Comparison of ENCODE assay signal across 8 mouse cellular contexts in the genomic region with DNA sequence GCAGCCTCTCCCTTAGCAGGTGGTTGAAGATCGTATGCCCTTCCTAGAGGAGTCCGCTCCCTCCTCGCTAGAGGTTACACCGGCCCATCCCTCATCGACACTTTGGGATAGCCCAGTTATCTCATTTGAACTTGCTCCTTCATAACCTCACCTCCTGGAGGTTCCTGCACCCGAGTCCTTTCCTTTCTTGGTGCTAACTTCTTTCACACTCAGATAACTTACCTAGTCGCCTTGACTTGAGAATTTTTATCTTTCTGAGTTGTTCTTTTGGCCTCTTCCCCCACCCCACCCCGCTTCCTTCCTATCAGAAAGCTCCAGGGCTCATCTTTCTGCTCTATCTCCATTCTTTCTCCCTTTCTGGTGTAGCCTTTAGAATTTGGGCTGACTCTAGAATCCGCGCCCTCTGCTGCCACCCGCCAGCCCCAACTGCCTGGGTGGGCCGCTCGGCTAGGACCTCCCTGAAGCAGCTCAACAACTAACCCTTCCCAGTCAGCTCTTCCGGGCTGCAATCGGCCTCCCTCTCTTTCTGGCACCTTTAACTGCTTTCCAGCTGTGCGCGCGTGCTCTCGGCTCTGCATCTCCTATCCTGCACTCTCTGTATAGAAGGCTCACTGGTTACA. TPM values are rescaled to one million over a fixed set of nuclear protein-coding genes. Genes with fewer than 3 reads are reported as not detected.
DNase-seq lines count a peak whose midpoint lies in the region; ATAC-seq and TF ChIP-seq lines count a peak whose summit lies in the region.

No protein-coding gene starts in this region.

- no peaks in the 10 kb centered on the region for H3K27me3 ChIP-seq in embryonic facial prominence, embryonic 11.5 days (ENCODE audit: control insufficient read depth, insufficient read depth, low read length)
- H3K27me3 ChIP-seq in hindbrain, embryonic 10.5 days (ENCODE audit: insufficient read depth, poor library complexity, severe bottlenecking), result peaks cover 43% of the 10 kb centered on the region
- H3K27me3 ChIP-seq in lung, embryonic 16.5 days (ENCODE audit: control insufficient read depth, insufficient read depth, low read depth, low read length), result no peaks in the 10 kb centered on the region
- no peaks in the 10 kb centered on the region for H3K27me3 ChIP-seq in stomach, embryonic 15.5 days (replicated peaks)

- no peak for DNase-seq in left cerebral cortex, adult 2 months (ENCODE audit: extremely low spot score in 1 of 2, low spot score in 2 of 2)
- DNase-seq in left cerebral cortex, postnatal 36 days (ENCODE audit: low spot score in 2 of 2), result no peak
- peak; percentile 69 for DNase-seq in embryonic facial prominence, embryonic 11.5 days (ENCODE audit: low spot score)
- peak; percentile 62 for DNase-seq in hindbrain, embryonic 10.5 days (ENCODE audit: low spot score)
- no peak for DNase-seq in layer of hippocampus, postnatal 36 days
- DNase-seq in frontal cortex, postnatal 10 days (ENCODE audit: low spot score in 2 of 2), result no peak

- peak overlapping the region; percentile 30 for H3K9ac ChIP-seq in embryonic facial prominence, embryonic 11.5 days (replicated peaks; ENCODE audit: low read length)
- H3K9ac ChIP-seq in lung, embryonic 16.5 days (ENCODE audit: low read length), result peak overlapping the region; percentile 21
- H3K9ac ChIP-seq in stomach, embryonic 15.5 days, result no peak overlapping the region

- H3K4me3 ChIP-seq in left cerebral cortex, adult 2 months, result peak overlapping the region; percentile 70
- H3K4me3 ChIP-seq in embryonic facial prominence, embryonic 11.5 days (ENCODE audit: low read depth, low read length), result peak overlapping the region; percentile 2; the same call in 1 of the 2 replicates
- peak overlapping the region; percentile 77 for H3K4me3 ChIP-seq in hindbrain, embryonic 10.5 days
- peak overlapping the region; percentile 91 for H3K4me3 ChIP-seq in lung, embryonic 16.5 days (ENCODE audit: low read length)
- H3K4me3 ChIP-seq in stomach, embryonic 15.5 days (replicated peaks), result peak overlapping the region; percentile 72

- intact Hi-C loops in left cerebral cortex, adult 2 months (cut with DNase I), result no loop called here
- intact Hi-C loops in left cerebral cortex, postnatal 36 days (cut with DNase I), result no loop called here

- H3K4me2 ChIP-seq in embryonic facial prominence, embryonic 11.5 days (ENCODE audit: low read depth, low read length), result peak overlapping the region; percentile 76
- peak overlapping the region; percentile 60 for H3K4me2 ChIP-seq in lung, embryonic 16.5 days (ENCODE audit: low read depth, low read length)
- H3K4me2 ChIP-seq in stomach, embryonic 15.5 days, result peak overlapping the region; percentile 69

- H3K9me3 ChIP-seq in embryonic facial prominence, embryonic 11.5 days (replicated peaks; ENCODE audit: control insufficient read depth, low read length), result no peaks in the 10 kb centered on the region
- no peaks in the 10 kb centered on the region for H3K9me3 ChIP-seq in hindbrain, embryonic 10.5 days
- no peaks in the 10 kb centered on the region for H3K9me3 ChIP-seq in lung, embryonic 16.5 days (ENCODE audit: control insufficient read depth, low read length)
- no peaks in the 10 kb centered on the region for H3K9me3 ChIP-seq in stomach, embryonic 15.5 days

- WGBS in embryonic facial prominence, embryonic 11.5 days, result 7% methylated on average over 19 of the region's 19 CpGs
- 7% methylated on average over 19 of the region's 19 CpGs for WGBS in hindbrain, embryonic 10.5 days
- WGBS in lung, embryonic 16.5 days, result 7% methylated on average over 19 of the region's 19 CpGs
- WGBS in stomach, embryonic 15.5 days, result 10% methylated on average over 19 of the region's 19 CpGs

- H3K4me1 ChIP-seq in embryonic facial prominence, embryonic 11.5 days (ENCODE audit: control insufficient read depth, insufficient read depth, low read length), result peaks cover 8% of the 10 kb centered on the region; the same call in 1 of the 2 replicates
- H3K4me1 ChIP-seq in hindbrain, embryonic 10.5 days (replicated peaks), result peaks cover 33% of the 10 kb centered on the region
- peaks cover 28% of the 10 kb centered on the region for H3K4me1 ChIP-seq in lung, embryonic 16.5 days (replicated peaks; ENCODE audit: control insufficient read depth, insufficient read depth, low read length)
- H3K4me1 ChIP-seq in stomach, embryonic 15.5 days, result peaks cover 22% of the 10 kb centered on the region

- ATAC-seq in embryonic facial prominence, embryonic 11.5 days (replicated peaks; ENCODE audit: insufficient number of reproducible peaks, low FRiP score, low TSS enrichment, low read depth), result peak; percentile 11; the same call in 1 of the 2 replicates
- peak; percentile 72 for ATAC-seq in lung, embryonic 16.5 days (ENCODE audit: low read depth)
- peak; percentile 48; the same call in 1 of the 2 replicates for ATAC-seq in stomach, embryonic 15.5 days (ENCODE audit: insufficient read depth, low FRiP score, low read depth)

- H3K27ac ChIP-seq in left cerebral cortex, adult 2 months, result no peak overlapping the region
- H3K27ac ChIP-seq in embryonic facial prominence, embryonic 11.5 days (replicated peaks; ENCODE audit: low read depth, low read length), result no peak overlapping the region
- H3K27ac ChIP-seq in hindbrain, embryonic 10.5 days, result no peak overlapping the region
- peak overlapping the region; percentile 41 for H3K27ac ChIP-seq in lung, embryonic 16.5 days (ENCODE audit: low read length)
- peak overlapping the region; percentile 94 for H3K27ac ChIP-seq in stomach, embryonic 15.5 days

- no peak for TF ChIP-seq CTCF in left cerebral cortex, adult 2 months (IDR thresholded peaks at IDR 0.05)

- H3K36me3 ChIP-seq in embryonic facial prominence, embryonic 11.5 days (replicated peaks; ENCODE audit: control insufficient read depth, insufficient read depth, low read depth, low read length), result no peaks in the 10 kb centered on the region
- no peaks in the 10 kb centered on the region for H3K36me3 ChIP-seq in hindbrain, embryonic 10.5 days
- H3K36me3 ChIP-seq in lung, embryonic 16.5 days (ENCODE audit: control insufficient read depth, insufficient read depth, low read length), result no peaks in the 10 kb centered on the region
- H3K36me3 ChIP-seq in stomach, embryonic 15.5 days, result no peaks in the 10 kb centered on the region

RNA-seq across cellular contexts. Expression of a gene that starts 0.9 kb away (rescaled TPM):
- total RNA-seq in left cerebral cortex, adult 2 months (2021), result 10 to 100 TPM; 18.2 to 19.8 TPM
- total RNA-seq in left cerebral cortex, postnatal 36 days (2021), result 10 to 100 TPM; 18.6 to 20.0 TPM
- 16.8 and 19.0 TPM in 2 replicates for polyA plus RNA-seq in embryonic facial prominence, embryonic 11.5 days (2014; fragmentation: Nextera tagmentation; extraction: Ambion mirVana)
- polyA plus RNA-seq in hindbrain, embryonic 10.5 days (2016; fragmentation: Nextera tagmentation; extraction: Ambion mirVana), result 18.7 and 19.3 TPM in 2 replicates
- 35.1 and 38.3 TPM in 2 replicates for polyA plus RNA-seq in lung, embryonic 16.5 days (2015; fragmentation: Nextera tagmentation; extraction: Ambion mirVana)
- polyA plus RNA-seq in stomach, embryonic 15.5 days (2015; fragmentation: Nextera tagmentation; extraction: Ambion mirVana), result 32.7 and 33.4 TPM in 2 replicates
- total RNA-seq in layer of hippocampus, postnatal 36 days (2021), result 10 to 100 TPM; 20.5 to 20.7 TPM

RNA-seq across cellular contexts. Expression of a gene that starts 12.4 kb away (rescaled TPM):
- not detected for total RNA-seq in left cerebral cortex, adult 2 months (2021)
- total RNA-seq in left cerebral cortex, postnatal 36 days (2021), result not detected
- polyA plus RNA-seq in embryonic facial prominence, embryonic 11.5 days (2014; fragmentation: Nextera tagmentation; extraction: Ambion mirVana), result not detected in 2 replicates
- polyA plus RNA-seq in hindbrain, embryonic 10.5 days (2016; fragmentation: Nextera tagmentation; extraction: Ambion mirVana), result not detected in 2 replicates
- not detected in 2 replicates for polyA plus RNA-seq in lung, embryonic 16.5 days (2015; fragmentation: Nextera tagmentation; extraction: Ambion mirVana)
- polyA plus RNA-seq in stomach, embryonic 15.5 days (2015; fragmentation: Nextera tagmentation; extraction: Ambion mirVana), result not detected in 2 replicates
- total RNA-seq in layer of hippocampus, postnatal 36 days (2021), result not detected

RNA-seq across cellular contexts. Expression of a gene that starts 23.6 kb away (rescaled TPM):
- 10 to 100 TPM; 25.3 to 25.8 TPM for total RNA-seq in left cerebral cortex, adult 2 months (2021)
- total RNA-seq in left cerebral cortex, postnatal 36 days (2021), result 10 to 100 TPM; 26.7 to 29.0 TPM
- polyA plus RNA-seq in embryonic facial prominence, embryonic 11.5 days (2014; fragmentation: Nextera tagmentation; extraction: Ambion mirVana), result 0.84 and 1.1 TPM in 2 replicates
- 0.60 and 0.78 TPM in 2 replicates for polyA plus RNA-seq in hindbrain, embryonic 10.5 days (2016; fragmentation: Nextera tagmentation; extraction: Ambion mirVana)
- polyA plus RNA-seq in lung, embryonic 16.5 days (2015; fragmentation: Nextera tagmentation; extraction: Ambion mirVana), result 1.6 and 2.8 TPM in 2 replicates
- polyA plus RNA-seq in stomach, embryonic 15.5 days (2015; fragmentation: Nextera tagmentation; extraction: Ambion mirVana), result 2.9 and 5.8 TPM in 2 replicates
- total RNA-seq in layer of hippocampus, postnatal 36 days (2021), result 10 to 100 TPM; 41.7 to 45.8 TPM

RNA-seq across cellular contexts. Expression of a gene that starts 24.3 kb away (rescaled TPM):
- 10 to 100 TPM; 19.7 to 21.9 TPM for total RNA-seq in left cerebral cortex, adult 2 months (2021)
- 10 to 100 TPM; 16.4 to 19.3 TPM for total RNA-seq in left cerebral cortex, postnatal 36 days (2021)
- 17.0 and 17.7 TPM in 2 replicates for polyA plus RNA-seq in embryonic facial prominence, embryonic 11.5 days (2014; fragmentation: Nextera tagmentation; extraction: Ambion mirVana)
- 21.1 and 21.3 TPM in 2 replicates for polyA plus RNA-seq in hindbrain, embryonic 10.5 days (2016; fragmentation: Nextera tagmentation; extraction: Ambion mirVana)
- polyA plus RNA-seq in lung, embryonic 16.5 days (2015; fragmentation: Nextera tagmentation; extraction: Ambion mirVana), result 18.4 and 19.3 TPM in 2 replicates
- 17.6 and 21.2 TPM in 2 replicates for polyA plus RNA-seq in stomach, embryonic 15.5 days (2015; fragmentation: Nextera tagmentation; extraction: Ambion mirVana)
- total RNA-seq in layer of hippocampus, postnatal 36 days (2021), result 10 to 100 TPM; 18.9 to 22.6 TPM

RNA-seq across cellular contexts. Expression of a gene that starts 28.6 kb away (rescaled TPM):
- 10 to 100 TPM; 90.3 to 91.9 TPM for total RNA-seq in left cerebral cortex, adult 2 months (2021)
- 100 to 1,000 TPM in 1 of 2 experiments, 10 to 100 TPM in 1; 80.6 to 117 TPM for total RNA-seq in left cerebral cortex, postnatal 36 days (2021)
- 23.1 and 24.1 TPM in 2 replicates for polyA plus RNA-seq in embryonic facial prominence, embryonic 11.5 days (2014; fragmentation: Nextera tagmentation; extraction: Ambion mirVana)
- 32.7 and 33.6 TPM in 2 replicates for polyA plus RNA-seq in hindbrain, embryonic 10.5 days (2016; fragmentation: Nextera tagmentation; extraction: Ambion mirVana)
- polyA plus RNA-seq in lung, embryonic 16.5 days (2015; fragmentation: Nextera tagmentation; extraction: Ambion mirVana), result 39.7 and 56.6 TPM in 2 replicates
- polyA plus RNA-seq in stomach, embryonic 15.5 days (2015; fragmentation: Nextera tagmentation; extraction: Ambion mirVana), result 61.2 and 61.4 TPM in 2 replicates
- 10 to 100 TPM; 57.0 to 69.0 TPM for total RNA-seq in layer of hippocampus, postnatal 36 days (2021)

Comparison
In these comparisons a context has a peak if more than half of its experiments do, and no peak if none do; other contexts are left out.
1. DNase-seq: peak in embryonic facial prominence, embryonic 11.5 days (single experiment) and hindbrain, embryonic 10.5 days (single experiment); none in left cerebral cortex, adult 2 months (0 of 2), left cerebral cortex, postnatal 36 days (0 of 2), layer of hippocampus, postnatal 36 days (0 of 2) and frontal cortex, postnatal 10 days (0 of 2).
2. H3K27ac ChIP-seq: peak in lung, embryonic 16.5 days (single experiment) and stomach, embryonic 15.5 days (single experiment); none in left cerebral cortex, adult 2 months (single experiment), embryonic facial prominence, embryonic 11.5 days (single experiment) and hindbrain, embryonic 10.5 days (single experiment).
3. H3K4me3 ChIP-seq: peak in every context shown above with its lines; median percentile 91 in lung, embryonic 16.5 days; 77 in hindbrain, embryonic 10.5 days; 72 in stomach, embryonic 15.5 days; 70 in left cerebral cortex, adult 2 months; 2 in embryonic facial prominence, embryonic 11.5 days.
4. ATAC-seq: peak in every context shown above with its lines; median percentile 72 in lung, embryonic 16.5 days; 48 in stomach, embryonic 15.5 days; 11 in embryonic facial prominence, embryonic 11.5 days.
5. Peak in every context shown above with its lines, with median percentiles within 50 percentile points of each other: H3K4me2 ChIP-seq.